Mouse (Mus musculus): ENCODE data around the gene Sdhc. TPM values are rescaled to one million over a fixed set of nuclear protein-coding genes. Genes with fewer than 3 reads are reported as not detected.

Gene Sdhc
- polyA plus RNA-seq, 1 experiment from 2014 or later: 218 TPM

GRCm38 (mm10) chr1:171121839-171122238 is 28.6 kb downstream of the Sdhc start:
- no peaks in the 10 kb centered on the region for H3K9me3 ChIP-seq
- H3K9ac ChIP-seq: no peak overlapping the region
- no peak overlapping the region for H3K4me3 ChIP-seq (replicated peaks)
- no peak overlapping the region for H3K4me2 ChIP-seq
- H3K27ac ChIP-seq: no peak overlapping the region
- WGBS: 52% methylated on average over 5 of the region's 5 CpGs
- no peak for ATAC-seq (ENCODE audit: low FRiP score)
- H3K36me3 ChIP-seq (replicated peaks): peaks cover 4% of the 10 kb centered on the region; the same call in 1 of the 2 replicates
- H3K4me1 ChIP-seq: no peaks in the 10 kb centered on the region
- no peaks in the 10 kb centered on the region for H3K27me3 ChIP-seq

GRCm38 (mm10) chr1:171120893-171121292 is 29.5 kb downstream of the Sdhc start:
- H3K27me3 ChIP-seq: 0 out of 2 replicates have a peak, but pooled peaks cover 2% of the 10 kb centered on the region
- H3K4me3 ChIP-seq (replicated peaks): no peak overlapping the region
- no peak for ATAC-seq (ENCODE audit: low FRiP score)
- no peak overlapping the region for H3K9ac ChIP-seq
- no peaks in the 10 kb centered on the region for H3K4me1 ChIP-seq
- WGBS: 65% methylated on average over 3 of the region's 3 CpGs
- no peaks in the 10 kb centered on the region for H3K36me3 ChIP-seq (replicated peaks)
- no peaks in the 10 kb centered on the region for H3K9me3 ChIP-seq
- no peak overlapping the region for H3K27ac ChIP-seq
- H3K4me2 ChIP-seq: no peak overlapping the region

- no peak overlapping the region for H3K4me3 ChIP-seq (replicated peaks)
- 0 out of 2 replicates have a peak, but pooled peaks cover 2% of the 10 kb centered on the region for H3K27me3 ChIP-seq
- H3K27ac ChIP-seq: no peak overlapping the region
- 86% methylated on average over 14 of the region's 14 CpGs for WGBS
- no peaks in the 10 kb centered on the region for H3K36me3 ChIP-seq (replicated peaks)
- no peak overlapping the region for H3K4me2 ChIP-seq
- ATAC-seq (ENCODE audit: low FRiP score): no peak
- H3K4me1 ChIP-seq: no peaks in the 10 kb centered on the region
- no peaks in the 10 kb centered on the region for H3K9me3 ChIP-seq
- H3K9ac ChIP-seq: no peak overlapping the region; the same call in 1 of the 2 replicates
These were observed 31.0 kb downstream of the Sdhc start for GRCm38 (mm10) chr1:171119405-171119804.

GRCm38 (mm10) chr1:171118996-171119395 is 31.4 kb downstream of the Sdhc start:
- H3K27ac ChIP-seq: no peak overlapping the region
- ATAC-seq (ENCODE audit: low FRiP score): no peak
- no peak overlapping the region for H3K4me3 ChIP-seq (replicated peaks)
- H3K9ac ChIP-seq: no peak overlapping the region
- H3K27me3 ChIP-seq: 0 out of 2 replicates have a peak, but pooled peaks cover 2% of the 10 kb centered on the region
- H3K4me2 ChIP-seq: no peak overlapping the region
- H3K9me3 ChIP-seq: no peaks in the 10 kb centered on the region
- no peaks in the 10 kb centered on the region for H3K36me3 ChIP-seq (replicated peaks)
- WGBS: 88% methylated on average over 5 of the region's 5 CpGs
- H3K4me1 ChIP-seq: no peaks in the 10 kb centered on the region

- Histone ChIP-seq H3K4me2 (no peak overlapping the region), H3K9ac (no peak overlapping the region), H3K9me3 (no peaks in the 10 kb centered on the region), H3K4me3 (replicated peaks) (no peak overlapping the region), H3K36me3 (replicated peaks) (no peaks in the 10 kb centered on the region), H3K27me3 (0 out of 2 replicates have a peak, but pooled peaks cover 2% of the 10 kb centered on the region), H3K27ac (no peak overlapping the region), H3K4me1 (peaks cover 6% of the 10 kb centered on the region)
- 14% methylated on average over 4 of the region's 4 CpGs for WGBS
- ATAC-seq (ENCODE audit: low FRiP score): peak; percentile 51; the same call in 1 of the 2 replicates
These were observed 32.1 kb downstream of the Sdhc start for GRCm38 (mm10) chr1:171118269-171118684.

GRCm38 (mm10) chr1:171116280-171116679 is 34.1 kb downstream of the Sdhc start:
- H3K27ac ChIP-seq: no peak overlapping the region
- H3K27me3 ChIP-seq: 0 out of 2 replicates have a peak, but pooled peaks cover 2% of the 10 kb centered on the region
- no peaks in the 10 kb centered on the region for H3K9me3 ChIP-seq
- no peaks in the 10 kb centered on the region for H3K36me3 ChIP-seq (replicated peaks)
- no peak overlapping the region for H3K4me3 ChIP-seq (replicated peaks)
- no peak overlapping the region for H3K4me2 ChIP-seq
- no peak overlapping the region for H3K9ac ChIP-seq
- 79% methylated on average over 4 of the region's 4 CpGs for WGBS
- H3K4me1 ChIP-seq: peaks cover 11% of the 10 kb centered on the region
- no peak for ATAC-seq (ENCODE audit: low FRiP score)

GRCm38 (mm10) chr1:171113873-171114299 is 36.5 kb downstream of the Sdhc start, which contains the start of gene Cfap126:
TSS of gene Cfap126 (plus strand) at chr1:171113918.
- Histone ChIP-seq H3K4me3 (replicated peaks) (peak within 1 kb of the TSS; percentile 52), H3K27ac (0 out of 2 replicates have a peak within 1 kb of the TSS, but pooled peaks have one; percentile 56), H3K4me2 (peak within 1 kb of the TSS; percentile 72), H3K4me1 (peaks cover 17% of the 10 kb centered on the region), H3K36me3 (replicated peaks) (no peaks in the 10 kb centered on the region), H3K9ac (peak within 1 kb of the TSS; percentile 66), H3K9me3 (no peaks in the 10 kb centered on the region), H3K27me3 (peaks cover 7% of the 10 kb centered on the region; the same call in 1 of the 2 replicates)
- WGBS: 1% methylated on average over 24 of the region's 24 CpGs
- peak; percentile 18; the same call in 1 of the 2 replicates for ATAC-seq (ENCODE audit: low FRiP score)

GRCm38 (mm10) chr1:171112986-171113385 is 37.4 kb downstream of the Sdhc start:
- 83% methylated on average over 4 of the region's 4 CpGs for WGBS
- no peak for ATAC-seq (ENCODE audit: low FRiP score)
- H3K4me1 ChIP-seq: peaks cover 17% of the 10 kb centered on the region
- no peaks in the 10 kb centered on the region for H3K9me3 ChIP-seq
- H3K9ac ChIP-seq: no peak overlapping the region
- no peak overlapping the region for H3K4me2 ChIP-seq
- H3K36me3 ChIP-seq (replicated peaks): no peaks in the 10 kb centered on the region
- peaks cover 8% of the 10 kb centered on the region; the same call in 1 of the 2 replicates for H3K27me3 ChIP-seq
- no peak overlapping the region for H3K27ac ChIP-seq
- no peak overlapping the region for H3K4me3 ChIP-seq (replicated peaks)

GRCm38 (mm10) chr1:171111781-171112575 is 38.4 kb downstream of the Sdhc start:
- H3K4me2 ChIP-seq: peak overlapping the region; percentile 65
- peak overlapping the region; percentile 53; the same call in 1 of the 2 replicates for H3K9ac ChIP-seq
- peak overlapping the region; percentile 75 for H3K27ac ChIP-seq
- no peak for ATAC-seq (ENCODE audit: low FRiP score)
- peaks cover 8% of the 10 kb centered on the region; the same call in 1 of the 2 replicates for H3K27me3 ChIP-seq
- H3K36me3 ChIP-seq (replicated peaks): no peaks in the 10 kb centered on the region
- no peaks in the 10 kb centered on the region for H3K9me3 ChIP-seq
- H3K4me3 ChIP-seq (replicated peaks): peak overlapping the region; percentile 54
- 1% methylated on average over 15 of the region's 15 CpGs for WGBS
- H3K4me1 ChIP-seq: peaks cover 17% of the 10 kb centered on the region

- peaks cover 7% of the 10 kb centered on the region; the same call in 1 of the 2 replicates for H3K27me3 ChIP-seq
- peak overlapping the region; percentile 56 for H3K9ac ChIP-seq
- H3K4me3 ChIP-seq (replicated peaks): peak overlapping the region; percentile 54
- H3K9me3 ChIP-seq: no peaks in the 10 kb centered on the region
- peak overlapping the region; percentile 77 for H3K27ac ChIP-seq
- peak; percentile 92 for ATAC-seq (ENCODE audit: low FRiP score)
- H3K4me2 ChIP-seq: peak overlapping the region; percentile 65
- peaks cover 17% of the 10 kb centered on the region for H3K4me1 ChIP-seq
- under 1% methylated on average over 38 of the region's 38 CpGs for WGBS
- no peaks in the 10 kb centered on the region for H3K36me3 ChIP-seq (replicated peaks)
These were observed 39.2 kb downstream of the Sdhc start for GRCm38 (mm10) chr1:171111020-171111780.

- Histone ChIP-seq H3K4me1 (peaks cover 17% of the 10 kb centered on the region), H3K36me3 (replicated peaks) (no peaks in the 10 kb centered on the region), H3K9me3 (no peaks in the 10 kb centered on the region), H3K4me2 (peak overlapping the region; percentile 65), H3K9ac (peak overlapping the region; percentile 56), H3K4me3 (replicated peaks) (peak overlapping the region; percentile 54), H3K27ac (peak overlapping the region; percentile 77), H3K27me3 (peaks cover 10% of the 10 kb centered on the region; the same call in 1 of the 2 replicates)
- ATAC-seq (ENCODE audit: low FRiP score): peak; percentile 65
- 4% methylated on average over 15 of the region's 15 CpGs for WGBS
These were observed 39.8 kb downstream of the Sdhc start for GRCm38 (mm10) chr1:171110659-171111019.

GRCm38 (mm10) chr1:171109620-171110019 is 40.8 kb downstream of the Sdhc start:
- Histone ChIP-seq H3K27ac (no peak overlapping the region), H3K4me1 (peaks cover 17% of the 10 kb centered on the region), H3K36me3 (replicated peaks) (no peaks in the 10 kb centered on the region), H3K27me3 (peaks cover 10% of the 10 kb centered on the region; the same call in 1 of the 2 replicates), H3K9me3 (no peaks in the 10 kb centered on the region), H3K4me3 (replicated peaks) (no peak overlapping the region), H3K9ac (peak overlapping the region; percentile 36; the same call in 1 of the 2 replicates), H3K4me2 (no peak overlapping the region)
- ATAC-seq (ENCODE audit: low FRiP score): no peak
- 29% methylated on average over 9 of the region's 9 CpGs for WGBS

All from forebrain, embryonic 12.5 days (tissue).